Mouse (Mus musculus) embryonic facial prominence, embryonic 13.5 days (tissue): ENCODE measurements around the gene Adamts9. TPM values are rescaled to one million over a fixed set of nuclear protein-coding genes. Genes with fewer than 3 reads are reported as not detected.

Experiments used
- ATAC-seq: fragments of 200-750 bp; cut with Nextera tagmentation; 2 replicates; pipeline ENCODE4 v1.8.0; 2017; ENCODE audit warnings: low read depth; ENCODE audit not compliant: insufficient number of reproducible peaks, insufficient read depth, low FRiP score, low TSS enrichment
- H3K27ac ChIP-seq: fragments of 300-500 bp; sonication (generic); 2 replicates; pipeline ENCODE4 v1.5.1; 2015; ENCODE audit warnings: moderate library complexity, mild to moderate bottlenecking, inconsistent platforms
- H3K27me3 ChIP-seq: fragments of 300-500 bp; sonication (generic); 2 replicates; pipeline ENCODE4 v1.6.1; 2015; ENCODE audit warnings: mild to moderate bottlenecking, inconsistent platforms
- H3K36me3 ChIP-seq: fragments of 300-500 bp; sonication (generic); 2 replicates; pipeline ENCODE4 v1.6.1; 2015; ENCODE audit warnings: mild to moderate bottlenecking, inconsistent platforms
- H3K4me1 ChIP-seq: fragments of 300-500 bp; sonication (generic); 2 replicates; pipeline ENCODE4 v1.6.1; 2015; ENCODE audit warnings: inconsistent platforms
- H3K4me2 ChIP-seq: fragments of 300-500 bp; sonication (generic); 2 replicates; pipeline ENCODE4 v1.6.1; 2015; ENCODE audit warnings: moderate library complexity, mild to moderate bottlenecking, inconsistent platforms
- H3K4me3 ChIP-seq: fragments of 300-500 bp; sonication (generic); 2 replicates; pipeline ENCODE4 v1.5.1; 2015; ENCODE audit warnings: mild to moderate bottlenecking, inconsistent platforms
- H3K9ac ChIP-seq: fragments of 300-500 bp; sonication (generic); 2 replicates; pipeline ENCODE4 v1.6.1; 2015; ENCODE audit warnings: mild to moderate bottlenecking, inconsistent platforms
- H3K9me3 ChIP-seq: fragments of 300-500 bp; sonication (generic); 2 replicates; pipeline ENCODE4 v1.6.1; 2016; ENCODE audit warnings: inconsistent platforms
- WGBS: fragments of 180-500 bp; shearing (Covaris S2); methylation state at CpG from one replicate; pipeline ENCODE4 v1.1.7; 2015; ENCODE audit warnings: mixed read lengths; 5-methylcytosine and 5-hydroxymethylcytosine counted together
- polyA plus RNA-seq: library from polyadenylated mRNA; unstranded; fragments of >200 nt; fragmentation: Nextera tagmentation; extraction: Ambion mirVana; gene quantifications from 2 replicates; pipeline ENCODE4 v1.2.1, GENCODE M21; 2015

Adamts9 gene
- polyA plus RNA-seq, 1 experiment from 2014 or later = 6.3 TPM

GRCm38 (mm10) chr6:92920938-92921689 is 22.2 kb downstream of the Adamts9 start:
- H3K9me3 ChIP-seq = no peaks in the 10 kb centered on the region
- no peak for ATAC-seq
- peaks cover 13% of the 10 kb centered on the region for H3K4me1 ChIP-seq
- H3K4me2 ChIP-seq = no peak overlapping the region
- H3K27ac ChIP-seq = no peak overlapping the region
- H3K36me3 ChIP-seq = no peaks in the 10 kb centered on the region
- H3K9ac ChIP-seq = no peak overlapping the region
- no peak overlapping the region for H3K4me3 ChIP-seq
- no peaks in the 10 kb centered on the region for H3K27me3 ChIP-seq
- 59% methylated on average over 10 of the region's 10 CpGs for WGBS

- no peak overlapping the region for H3K9ac ChIP-seq
- H3K36me3 ChIP-seq = 0 out of 2 replicates have a peak, but pooled peaks cover 6% of the 10 kb centered on the region
- no peak overlapping the region for H3K27ac ChIP-seq
- peaks cover 9% of the 10 kb centered on the region for H3K4me1 ChIP-seq
- WGBS = 68% methylated on average over 3 of the region's 3 CpGs
- ATAC-seq = no peak
- H3K4me2 ChIP-seq = no peak overlapping the region
- H3K27me3 ChIP-seq = no peaks in the 10 kb centered on the region
- H3K4me3 ChIP-seq = no peak overlapping the region
- no peaks in the 10 kb centered on the region for H3K9me3 ChIP-seq
Observed at GRCm38 (mm10) chr6:92910611-92911010, 32.7 kb downstream of the Adamts9 start.

- Histone ChIP-seq H3K9me3 (no peaks in the 10 kb centered on the region), H3K9ac (no peak overlapping the region), H3K27ac (no peak overlapping the region), H3K4me1 (peaks cover 11% of the 10 kb centered on the region), H3K4me3 (no peak overlapping the region), H3K36me3 (0 out of 2 replicates have a peak, but pooled peaks cover 6% of the 10 kb centered on the region), H3K4me2 (no peak overlapping the region), H3K27me3 (no peaks in the 10 kb centered on the region)
- 31% methylated on average over 8 of the region's 8 CpGs for WGBS
- ATAC-seq = no peak
Observed at GRCm38 (mm10) chr6:92909361-92909760, 33.9 kb downstream of the Adamts9 start.

- no peak for ATAC-seq
Observed at GRCm38 (mm10) chr6:92905922-92906321, 37.4 kb downstream of the Adamts9 start.

GRCm38 (mm10) chr6:92904491-92904890 is 38.8 kb downstream of the Adamts9 start:
- H3K4me1 ChIP-seq = peaks cover 11% of the 10 kb centered on the region
- peaks cover 21% of the 10 kb centered on the region for H3K36me3 ChIP-seq
- ATAC-seq = no peak
- no peak overlapping the region for H3K9ac ChIP-seq
- H3K27me3 ChIP-seq = no peaks in the 10 kb centered on the region
- no peak overlapping the region for H3K4me3 ChIP-seq
- 30% methylated on average over 2 of the region's 2 CpGs for WGBS
- H3K4me2 ChIP-seq = no peak overlapping the region
- no peak overlapping the region for H3K27ac ChIP-seq
- H3K9me3 ChIP-seq = no peaks in the 10 kb centered on the region

More at GRCm38 (mm10) chr6:92905922-92906321, 37.4 kb downstream of the Adamts9 start:
- Histone ChIP-seq H3K4me2 (no peak overlapping the region), H3K36me3 (peaks cover 19% of the 10 kb centered on the region), H3K4me3 (no peak overlapping the region), H3K4me1 (peaks cover 11% of the 10 kb centered on the region), H3K27ac (no peak overlapping the region), H3K9me3 (no peaks in the 10 kb centered on the region), H3K9ac (no peak overlapping the region), H3K27me3 (no peaks in the 10 kb centered on the region)
- WGBS = 4% methylated on average over 5 of the region's 5 CpGs

- no peak overlapping the region for H3K9ac ChIP-seq
- H3K4me1 ChIP-seq = peaks cover 11% of the 10 kb centered on the region
- peaks cover 25% of the 10 kb centered on the region for H3K36me3 ChIP-seq
- no peaks in the 10 kb centered on the region for H3K9me3 ChIP-seq
- no peak overlapping the region for H3K27ac ChIP-seq
- no peaks in the 10 kb centered on the region for H3K27me3 ChIP-seq
- no peak overlapping the region for H3K4me2 ChIP-seq
- no peak overlapping the region for H3K4me3 ChIP-seq
- 43% methylated on average over 1 of the region's 1 CpGs for WGBS
- ATAC-seq = no peak
Observed at GRCm38 (mm10) chr6:92904037-92904436, 39.3 kb downstream of the Adamts9 start.

GRCm38 (mm10) chr6:92891535-92891934 is 51.8 kb downstream of the Adamts9 start:
- Histone ChIP-seq H3K9ac (no peak overlapping the region), H3K27me3 (no peaks in the 10 kb centered on the region), H3K36me3 (peaks cover 32% of the 10 kb centered on the region), H3K4me3 (no peak overlapping the region), H3K4me2 (no peak overlapping the region), H3K4me1 (peaks cover 3% of the 10 kb centered on the region; the same call in 1 of the 2 replicates), H3K27ac (no peak overlapping the region), H3K9me3 (no peaks in the 10 kb centered on the region)
- WGBS = 33% methylated on average over 1 of the region's 1 CpGs
- ATAC-seq = no peak

GRCm38 (mm10) chr6:92883131-92883900 is 60.0 kb downstream of the Adamts9 start:
- H3K9ac ChIP-seq = no peak overlapping the region
- H3K27me3 ChIP-seq = no peaks in the 10 kb centered on the region
- peaks cover 15% of the 10 kb centered on the region for H3K4me1 ChIP-seq
- H3K9me3 ChIP-seq = no peaks in the 10 kb centered on the region
- ATAC-seq = no peak
- no peak overlapping the region for H3K27ac ChIP-seq
- H3K4me3 ChIP-seq = no peak overlapping the region
- whole genome bisulfite sequencing = 31% methylated on average over 9 of the region's 9 CpGs
- H3K4me2 ChIP-seq = no peak overlapping the region
- H3K36me3 ChIP-seq = peaks cover 25% of the 10 kb centered on the region

GRCm38 (mm10) chr6:92882446-92882845 is 60.8 kb downstream of the Adamts9 start:
- ATAC-seq = no peak
- no peaks in the 10 kb centered on the region for H3K9me3 ChIP-seq
- H3K4me2 ChIP-seq = no peak overlapping the region
- no peak overlapping the region for H3K9ac ChIP-seq
- WGBS = 76% methylated on average over 5 of the region's 5 CpGs
- no peak overlapping the region for H3K4me3 ChIP-seq
- H3K4me1 ChIP-seq = peaks cover 15% of the 10 kb centered on the region
- no peaks in the 10 kb centered on the region for H3K27me3 ChIP-seq
- no peak overlapping the region for H3K27ac ChIP-seq
- peaks cover 27% of the 10 kb centered on the region for H3K36me3 ChIP-seq

GRCm38 (mm10) chr6:92879700-92880265 is 63.5 kb downstream of the Adamts9 start:
- H3K9me3 ChIP-seq = no peaks in the 10 kb centered on the region
- no peak overlapping the region for H3K27ac ChIP-seq
- H3K36me3 ChIP-seq = peaks cover 15% of the 10 kb centered on the region; the same call in 1 of the 2 replicates
- no peak for ATAC-seq
- H3K4me3 ChIP-seq = no peak overlapping the region
- H3K4me1 ChIP-seq = peaks cover 15% of the 10 kb centered on the region
- 74% methylated on average over 14 of the region's 14 CpGs for WGBS
- H3K27me3 ChIP-seq = no peaks in the 10 kb centered on the region
- no peak overlapping the region for H3K9ac ChIP-seq
- H3K4me2 ChIP-seq = no peak overlapping the region

GRCm38 (mm10) chr6:92878771-92879170 is 64.5 kb downstream of the Adamts9 start:
- H3K4me1 ChIP-seq = peaks cover 14% of the 10 kb centered on the region
- no peak overlapping the region for H3K27ac ChIP-seq
- no peak for ATAC-seq
- no peaks in the 10 kb centered on the region for H3K27me3 ChIP-seq
- WGBS = 91% methylated on average over 5 of the region's 5 CpGs
- H3K9me3 ChIP-seq = no peaks in the 10 kb centered on the region
- no peak overlapping the region for H3K4me2 ChIP-seq
- H3K36me3 ChIP-seq = peaks cover 15% of the 10 kb centered on the region; the same call in 1 of the 2 replicates
- no peak overlapping the region for H3K4me3 ChIP-seq
- H3K9ac ChIP-seq = no peak overlapping the region
